Mouse (Mus musculus) CH12.LX (cell line): ENCODE results near the gene 1810049J17Rik.

ENCODE experiments used
- CHD1 ChIP-seq: IDR thresholded peaks from 2 replicates; pipeline ENCODE4 v1.6.1; 2012; ENCODE audit warnings: low read depth, low read length, improper control_type of control experiment, inconsistent platforms
- CTCF ChIP-seq, 2 experiments: IDR thresholded peaks in 1 of 2; conservative IDR thresholded peaks in 1 of 2; 2 replicates each; pipeline ENCODE4 v1.5.1; 2011 to 2012; ENCODE audit warnings: low read depth in 2 of 2, low read length in 2 of 2, improper control_type of control experiment in 1 of 2, inconsistent platforms in 1 of 2, mild to moderate bottlenecking in 1 of 2, moderate library complexity in 1 of 2
- POLR2AphosphoS2 ChIP-seq: IDR thresholded peaks from 2 replicates; pipeline ENCODE4 v1.6.1; 2011; ENCODE audit warnings: low read depth, low read length, improper control_type of control experiment
- USF1 ChIP-seq: IDR thresholded peaks from 2 replicates; pipeline ENCODE4 v1.6.1; 2014; ENCODE audit warnings: low read depth, mild to moderate bottlenecking, inconsistent platforms, low read length, improper control_type of control experiment

DNA sequence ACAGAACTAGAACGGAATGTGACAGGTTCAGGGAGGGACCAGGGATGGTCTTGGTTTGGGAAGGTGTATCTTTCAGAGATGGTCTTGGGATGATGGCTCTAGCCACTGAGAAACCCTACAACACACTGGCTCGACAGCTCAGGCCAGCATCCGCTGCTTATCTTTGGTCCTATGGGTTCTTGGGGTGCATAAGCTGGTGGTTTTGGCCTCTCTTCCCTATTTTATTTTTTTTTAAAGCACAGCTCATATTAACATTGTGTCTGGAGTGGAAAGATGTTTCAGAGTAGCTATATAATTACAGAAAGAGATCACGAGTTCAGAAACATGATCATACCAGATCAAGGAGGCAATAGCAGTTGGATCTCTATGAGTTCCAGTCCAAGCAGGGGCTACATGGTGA, 42.4 kb upstream of the 1810049J17Rik start:
- no peak for TF ChIP-seq USF1
- TF ChIP-seq CTCF (conservative IDR thresholded peaks at IDR 0.05 in 1 of 2, IDR thresholded peaks at IDR 0.05 in 1 of 2; ENCODE audit: low read depth in 2 of 2, low read length in 2 of 2) = no peak
- TF ChIP-seq POLR2AphosphoS2 = no peak
- TF ChIP-seq CHD1 = no peak
